Mouse (Mus musculus): ENCODE data around the gene Col6a4.

- no peak for TF ChIP-seq CTCF (IDR thresholded peaks at IDR 0.05; ENCODE audit: extremely low read depth, insufficient read depth, low read length)
- TF ChIP-seq POLR2A (IDR thresholded peaks at IDR 0.05; ENCODE audit: extremely low read depth, insufficient read depth, low read length) = no peak
These were observed 47.6 kb upstream of the Col6a4 start for GRCm38 (mm10) chr9:106144176-106144575.

All from cortical plate, adult 2 months (tissue).